Mouse (Mus musculus): Measurements from ENCODE around the gene Fbxo33. TPM values are rescaled to one million over a fixed set of nuclear protein-coding genes. Genes with fewer than 3 reads are reported as not detected.

Fbxo33 gene
- polyA plus RNA-seq (2014; fragmentation: Nextera tagmentation; extraction: Ambion mirVana) = 9.8 and 10.5 TPM in 2 replicates

DNA sequence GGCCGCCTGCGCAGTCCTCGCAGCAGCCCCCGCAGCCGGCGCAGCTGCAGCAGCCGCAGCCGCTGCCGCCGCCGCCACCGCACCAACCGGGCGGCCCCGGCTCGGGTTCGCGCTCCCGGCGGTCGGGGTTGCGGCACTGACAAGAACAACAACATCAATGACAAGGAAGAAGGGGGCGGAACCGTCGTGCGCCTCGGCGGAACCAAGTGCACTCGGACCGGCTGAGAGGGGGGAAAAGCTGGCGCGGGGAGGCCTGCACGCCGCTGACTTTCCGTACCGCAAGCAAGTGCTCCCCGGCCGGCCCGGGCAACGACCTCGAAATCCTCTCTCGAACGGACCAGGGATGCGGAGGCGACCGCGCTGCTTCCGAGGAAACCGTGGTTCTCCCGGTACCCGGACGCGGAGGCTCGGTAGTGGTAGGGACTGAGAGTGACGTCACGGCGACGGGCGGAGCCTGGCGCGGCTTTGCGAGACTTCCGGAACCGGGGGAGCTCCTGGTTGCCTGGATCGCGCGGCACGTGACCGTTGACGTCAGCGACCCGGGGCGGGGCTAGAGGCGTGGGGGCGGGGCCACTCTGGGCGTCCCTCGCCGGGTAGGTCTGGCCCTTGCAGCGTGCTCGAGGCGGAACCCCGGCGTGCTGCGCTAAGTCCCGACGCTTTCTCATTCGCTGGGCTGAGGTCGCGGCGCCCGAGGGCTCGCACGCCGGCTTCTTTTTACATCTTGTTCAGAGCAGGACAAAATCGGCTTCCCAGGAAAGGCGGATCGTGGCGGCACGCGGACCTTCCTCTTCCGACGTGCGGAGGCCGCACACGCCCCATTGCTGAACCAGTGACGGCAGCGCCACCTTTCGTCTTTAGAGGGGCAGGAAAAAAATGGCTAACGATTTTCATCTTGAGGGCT is at the start of gene Fbxo33:
Fbxo33 (minus strand) TSS at position 401 of the 901 bp plus-strand sequence.
- Histone ChIP-seq H3K4me1 (ENCODE audit: control insufficient read depth, insufficient read depth, low read length) (peaks cover 10% of the 10 kb centered on the region; the same call in 1 of the 2 replicates), H3K27ac (ENCODE audit: low read depth, low read length) (peak within 1 kb of the TSS; percentile 77), H3K36me3 (ENCODE audit: control insufficient read depth, insufficient read depth, low read length) (no peaks in the 10 kb centered on the region), H3K9ac (ENCODE audit: low read length) (peak within 1 kb of the TSS; percentile 63), H3K4me2 (ENCODE audit: low read depth) (peak within 1 kb of the TSS; percentile 87), H3K27me3 (ENCODE audit: control insufficient read depth, insufficient read depth, low read length) (no peaks in the 10 kb centered on the region), H3K4me3 (ENCODE audit: low read depth, low read length) (peak within 1 kb of the TSS; percentile 92), H3K9me3 (ENCODE audit: control insufficient read depth, low read length) (no peaks in the 10 kb centered on the region)
- ATAC-seq (ENCODE audit: insufficient read depth, low FRiP score, low TSS enrichment) (peak; percentile 99), DNase-seq (ENCODE audit: low spot score) (peak; percentile 99)
- WGBS = under 1% methylated on average over 80 of the region's 109 CpGs

DNA sequence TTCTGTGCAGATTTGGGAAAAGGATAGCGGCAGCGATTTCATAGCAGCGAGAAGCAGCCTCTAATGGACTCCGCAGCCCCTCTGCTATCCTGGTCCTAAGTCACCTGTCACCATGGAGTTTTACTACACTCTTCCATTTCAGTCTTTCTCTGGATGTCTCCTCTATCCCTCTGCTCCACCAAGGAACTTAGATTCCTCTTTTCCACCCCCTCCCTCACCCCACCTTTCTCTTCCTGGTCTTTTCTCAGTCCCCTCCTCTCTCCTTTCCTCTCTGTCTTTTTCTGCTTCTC is 46.4 kb upstream of the Fbxo33 start:
- no peak overlapping the region for H3K27ac ChIP-seq (ENCODE audit: low read depth, low read length)
- ATAC-seq (ENCODE audit: insufficient read depth, low FRiP score, low TSS enrichment) (no peak), DNase-seq (ENCODE audit: low spot score) (no peak)
- no peak overlapping the region for H3K4me2 ChIP-seq (ENCODE audit: low read depth)
- no peaks in the 10 kb centered on the region for H3K27me3 ChIP-seq (ENCODE audit: control insufficient read depth, insufficient read depth, low read length)
- no peak overlapping the region for H3K9ac ChIP-seq (ENCODE audit: low read length)
- no peak overlapping the region for H3K4me3 ChIP-seq (ENCODE audit: low read depth, low read length)
- 86% methylated on average over 4 of the region's 4 CpGs for WGBS
- H3K36me3 ChIP-seq (ENCODE audit: control insufficient read depth, insufficient read depth, low read length) = no peaks in the 10 kb centered on the region
- no peaks in the 10 kb centered on the region for H3K4me1 ChIP-seq (ENCODE audit: control insufficient read depth, insufficient read depth, low read length)
- H3K9me3 ChIP-seq (ENCODE audit: control insufficient read depth, low read length) = no peaks in the 10 kb centered on the region

DNA sequence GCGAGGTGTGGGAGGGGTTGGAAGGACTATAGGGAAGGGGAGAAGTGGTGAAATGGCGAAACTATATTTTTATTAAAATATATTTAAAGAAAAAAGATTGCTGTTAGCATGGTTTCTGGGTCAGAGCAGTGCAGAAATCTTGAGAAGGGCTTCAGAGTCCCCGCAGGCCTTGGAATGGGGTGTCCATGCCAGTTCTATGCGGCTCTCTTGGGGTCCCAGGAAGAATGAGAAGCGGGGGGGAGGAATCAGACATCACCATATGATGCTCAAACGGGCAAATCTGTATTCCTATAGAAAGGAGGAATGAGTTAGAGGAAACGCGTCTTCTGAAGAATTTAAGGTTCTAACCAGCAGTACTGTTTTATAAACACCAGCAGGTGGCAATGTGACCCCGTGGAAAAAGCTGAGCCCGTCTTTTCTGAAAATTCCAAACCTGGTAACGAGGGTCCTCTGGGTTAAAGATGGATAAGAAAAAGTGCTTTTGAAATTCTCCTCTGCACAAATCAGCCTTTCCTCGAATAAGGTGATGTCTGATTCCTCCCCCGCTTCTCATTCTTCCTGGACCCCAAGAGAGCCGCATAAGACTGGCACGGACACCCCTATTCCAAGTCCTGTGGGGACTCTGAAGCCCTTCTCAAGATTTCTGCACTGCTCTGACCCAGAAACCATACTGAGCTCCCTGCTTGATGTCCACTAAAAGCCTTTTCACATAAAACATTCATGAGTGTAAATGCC is 45.8 kb upstream of the Fbxo33 start:
- 35% methylated on average over 15 of the region's 15 CpGs for WGBS
- no peak overlapping the region for H3K9ac ChIP-seq (ENCODE audit: low read length)
- H3K27ac ChIP-seq (ENCODE audit: low read depth, low read length) = no peak overlapping the region
- H3K4me2 ChIP-seq (ENCODE audit: low read depth) = no peak overlapping the region
- H3K27me3 ChIP-seq (ENCODE audit: control insufficient read depth, insufficient read depth, low read length) = no peaks in the 10 kb centered on the region
- no peaks in the 10 kb centered on the region for H3K4me1 ChIP-seq (ENCODE audit: control insufficient read depth, insufficient read depth, low read length)
- no peaks in the 10 kb centered on the region for H3K9me3 ChIP-seq (ENCODE audit: control insufficient read depth, low read length)
- DNase-seq (ENCODE audit: low spot score) = peak; percentile 53
- H3K36me3 ChIP-seq (ENCODE audit: control insufficient read depth, insufficient read depth, low read length) = no peaks in the 10 kb centered on the region
- ATAC-seq (ENCODE audit: insufficient read depth, low FRiP score, low TSS enrichment) = no peak
- H3K4me3 ChIP-seq (ENCODE audit: low read depth, low read length) = no peak overlapping the region

DNA sequence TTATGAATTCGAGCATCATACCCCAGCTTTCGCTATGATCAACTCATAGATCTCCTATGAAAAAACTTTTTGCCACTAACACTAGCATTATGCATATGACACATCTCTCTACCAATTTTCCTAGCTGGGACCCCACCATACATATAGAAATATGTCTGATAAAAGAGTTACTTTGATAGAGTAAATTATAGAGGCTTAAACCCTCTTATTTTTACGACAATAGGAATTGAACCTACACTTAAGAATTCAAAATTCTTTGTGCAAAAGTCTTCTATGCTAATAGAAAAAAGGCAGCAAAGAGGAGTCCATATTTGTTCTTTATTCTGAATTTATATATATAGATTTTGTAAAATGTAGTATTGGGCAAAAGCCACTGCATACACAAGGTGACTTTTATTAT is 43.3 kb upstream of the Fbxo33 start:
- no peak for ATAC-seq (ENCODE audit: insufficient read depth, low FRiP score, low TSS enrichment)
- WGBS = 88% methylated on average over 3 of the region's 3 CpGs
- no peak overlapping the region for H3K4me2 ChIP-seq (ENCODE audit: low read depth)
- no peak overlapping the region for H3K27ac ChIP-seq (ENCODE audit: low read depth, low read length)
- H3K9me3 ChIP-seq (ENCODE audit: control insufficient read depth, low read length) = no peaks in the 10 kb centered on the region
- H3K36me3 ChIP-seq (ENCODE audit: control insufficient read depth, insufficient read depth, low read length) = no peaks in the 10 kb centered on the region
- H3K27me3 ChIP-seq (ENCODE audit: control insufficient read depth, insufficient read depth, low read length) = no peaks in the 10 kb centered on the region
- H3K4me3 ChIP-seq (ENCODE audit: low read depth, low read length) = no peak overlapping the region
- no peak for DNase-seq (ENCODE audit: low spot score)
- H3K4me1 ChIP-seq (ENCODE audit: control insufficient read depth, insufficient read depth, low read length) = no peaks in the 10 kb centered on the region
- no peak overlapping the region for H3K9ac ChIP-seq (ENCODE audit: low read length)

DNA sequence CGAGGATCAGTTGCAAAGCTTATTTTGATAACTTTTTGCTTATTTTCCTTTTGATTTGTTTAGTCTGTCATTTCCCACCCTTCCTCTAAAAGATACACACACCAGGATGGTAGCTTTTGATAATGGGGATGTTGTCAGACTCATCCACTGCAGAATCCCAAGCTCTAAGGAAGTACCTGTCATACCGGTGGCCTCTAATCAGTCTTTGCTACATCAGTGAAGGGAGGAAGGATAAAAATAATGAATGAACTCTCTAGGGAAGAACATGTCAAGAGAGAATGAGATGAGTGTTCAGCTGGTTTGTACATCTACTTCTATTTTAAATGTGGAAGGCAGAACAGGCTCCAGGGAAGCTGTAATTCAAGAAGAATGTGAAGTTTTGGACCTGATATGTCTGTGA is 41.3 kb upstream of the Fbxo33 start:
- H3K9me3 ChIP-seq (ENCODE audit: control insufficient read depth, low read length) = no peaks in the 10 kb centered on the region
- WGBS = 76% methylated on average over 2 of the region's 2 CpGs
- ATAC-seq (ENCODE audit: insufficient read depth, low FRiP score, low TSS enrichment) = no peak
- no peak for DNase-seq (ENCODE audit: low spot score)
- no peaks in the 10 kb centered on the region for H3K4me1 ChIP-seq (ENCODE audit: control insufficient read depth, insufficient read depth, low read length)
- H3K4me3 ChIP-seq (ENCODE audit: low read depth, low read length) = no peak overlapping the region
- H3K9ac ChIP-seq (ENCODE audit: low read length) = no peak overlapping the region
- H3K36me3 ChIP-seq (ENCODE audit: control insufficient read depth, insufficient read depth, low read length) = no peaks in the 10 kb centered on the region
- no peak overlapping the region for H3K4me2 ChIP-seq (ENCODE audit: low read depth)
- no peak overlapping the region for H3K27ac ChIP-seq (ENCODE audit: low read depth, low read length)
- H3K27me3 ChIP-seq (ENCODE audit: control insufficient read depth, insufficient read depth, low read length) = no peaks in the 10 kb centered on the region

DNA sequence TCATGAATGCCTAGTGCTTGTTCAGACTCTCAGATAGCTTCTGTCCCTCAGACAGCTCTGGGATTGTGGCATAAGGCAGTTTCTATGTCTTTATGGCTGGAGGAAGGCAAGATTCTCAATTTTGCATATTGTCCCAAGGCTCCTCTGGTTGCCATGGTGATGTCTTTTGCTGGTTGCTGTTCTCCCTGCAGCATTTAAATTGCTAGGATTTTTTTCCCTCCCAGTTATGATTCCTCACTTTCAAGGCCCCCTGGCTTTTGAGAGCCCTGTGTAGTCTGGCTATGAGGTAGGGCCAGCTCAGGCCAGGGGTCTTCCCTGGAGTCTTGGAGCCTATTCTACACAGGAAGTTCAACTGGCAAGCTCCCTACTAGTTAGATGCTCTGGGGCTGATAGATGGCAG is 40.8 kb upstream of the Fbxo33 start:
- H3K27me3 ChIP-seq (ENCODE audit: control insufficient read depth, insufficient read depth, low read length) = no peaks in the 10 kb centered on the region
- DNase-seq (ENCODE audit: low spot score) = no peak

DNA sequence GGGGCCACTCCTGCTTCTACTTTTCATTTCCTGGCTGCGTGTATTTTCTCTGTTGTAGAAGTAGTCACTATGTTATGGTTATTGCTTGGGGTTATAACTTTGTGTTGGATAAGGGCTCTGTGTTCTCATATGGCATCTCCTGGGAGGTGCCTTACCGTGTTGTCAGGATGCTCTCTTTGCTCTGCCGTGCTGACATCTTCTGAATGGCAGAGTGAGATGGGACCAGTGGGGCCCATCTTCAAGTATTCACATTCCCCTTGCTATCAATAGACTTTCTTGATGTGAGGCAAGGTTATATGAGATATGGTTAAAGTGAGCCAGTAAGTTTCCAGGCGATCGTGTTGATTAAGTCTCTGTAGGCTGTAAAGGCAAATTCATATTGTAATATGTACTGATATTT is 39.5 kb upstream of the Fbxo33 start:
- 92% methylated on average over 5 of the region's 5 CpGs for WGBS
- no peaks in the 10 kb centered on the region for H3K9me3 ChIP-seq (ENCODE audit: control insufficient read depth, low read length)
- no peaks in the 10 kb centered on the region for H3K27me3 ChIP-seq (ENCODE audit: control insufficient read depth, insufficient read depth, low read length)
- H3K36me3 ChIP-seq (ENCODE audit: control insufficient read depth, insufficient read depth, low read length) = no peaks in the 10 kb centered on the region
- H3K27ac ChIP-seq (ENCODE audit: low read depth, low read length) = no peak overlapping the region
- ATAC-seq (ENCODE audit: insufficient read depth, low FRiP score, low TSS enrichment) (no peak), DNase-seq (ENCODE audit: low spot score) (no peak)
- no peaks in the 10 kb centered on the region for H3K4me1 ChIP-seq (ENCODE audit: control insufficient read depth, insufficient read depth, low read length)
- no peak overlapping the region for H3K4me2 ChIP-seq (ENCODE audit: low read depth)
- H3K4me3 ChIP-seq (ENCODE audit: low read depth, low read length) = no peak overlapping the region
- H3K9ac ChIP-seq (ENCODE audit: low read length) = no peak overlapping the region

More for the DNA sequence above, 40.8 kb upstream of the Fbxo33 start:
- Histone ChIP-seq H3K4me3 (ENCODE audit: low read depth, low read length) (no peak overlapping the region), H3K9ac (ENCODE audit: low read length) (no peak overlapping the region), H3K9me3 (ENCODE audit: control insufficient read depth, low read length) (no peaks in the 10 kb centered on the region), H3K4me1 (ENCODE audit: control insufficient read depth, insufficient read depth, low read length) (no peaks in the 10 kb centered on the region), H3K27ac (ENCODE audit: low read depth, low read length) (no peak overlapping the region), H3K4me2 (ENCODE audit: low read depth) (no peak overlapping the region), H3K36me3 (ENCODE audit: control insufficient read depth, insufficient read depth, low read length) (no peaks in the 10 kb centered on the region)
- no peak for ATAC-seq (ENCODE audit: insufficient read depth, low FRiP score, low TSS enrichment)

DNA sequence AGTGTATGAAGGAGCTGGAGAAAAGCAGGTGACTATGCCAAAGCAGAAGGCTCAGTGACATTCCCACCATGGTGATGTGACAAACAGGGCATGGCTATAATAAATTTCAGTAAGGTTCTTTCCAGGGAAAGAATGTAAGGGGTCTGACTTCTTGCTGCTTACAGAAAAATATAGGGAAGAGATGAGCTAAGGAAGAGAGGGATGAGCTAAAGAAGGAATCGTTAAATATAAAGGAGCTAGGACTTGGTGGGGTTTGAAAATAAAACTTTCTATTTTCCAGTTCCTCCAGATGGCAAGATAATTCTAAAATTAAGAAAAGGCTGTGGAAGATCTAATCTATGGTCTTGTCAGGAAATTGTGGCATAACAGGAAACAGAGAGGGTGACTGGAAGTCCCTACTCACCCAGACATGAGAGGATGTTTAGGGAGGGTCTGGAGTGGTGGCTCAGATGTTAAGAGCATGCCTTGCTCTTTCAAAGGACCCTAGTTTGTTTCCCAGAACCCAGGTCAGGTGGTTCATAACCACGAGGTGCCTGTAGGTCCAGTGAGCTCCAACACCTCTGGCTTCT is 30.8 kb upstream of the Fbxo33 start:
- Histone ChIP-seq H3K4me2 (ENCODE audit: low read depth) (no peak overlapping the region), H3K4me1 (ENCODE audit: control insufficient read depth, insufficient read depth, low read length) (no peaks in the 10 kb centered on the region), H3K9ac (ENCODE audit: low read length) (no peak overlapping the region), H3K36me3 (ENCODE audit: control insufficient read depth, insufficient read depth, low read length) (no peaks in the 10 kb centered on the region), H3K27ac (ENCODE audit: low read depth, low read length) (no peak overlapping the region), H3K9me3 (ENCODE audit: control insufficient read depth, low read length) (no peaks in the 10 kb centered on the region), H3K27me3 (ENCODE audit: control insufficient read depth, insufficient read depth, low read length) (no peaks in the 10 kb centered on the region), H3K4me3 (ENCODE audit: low read depth, low read length) (no peak overlapping the region)
- no peak for DNase-seq (ENCODE audit: low spot score)
- WGBS = 87% methylated on average over 2 of the region's 2 CpGs
- no peak for ATAC-seq (ENCODE audit: insufficient read depth, low FRiP score, low TSS enrichment)

All from neural tube, embryonic 11.5 days (tissue).